Mouse (Mus musculus) gastrocnemius, adult 2 months (tissue): ENCODE measurements at regions not wholly inside any gene's neighbourhood (a gene's known extent, or its start where the extent isn't known, plus 50 kb on each side); places are given as distances from the start of the nearest gene placed in this dataset.
A peak's percentile ranks its signal among the peaks of the same experiment; 100 is the strongest.

ENCODE experiments used
- DNase-seq: peaks from one replicate; pipeline ENCODE4 v3.0.0; 2022
- H3K27ac ChIP-seq: fragments of 200-600 bp; 2 replicates; pipeline ENCODE4 v1.8.1; 2022; ENCODE audit warnings: mild to moderate bottlenecking
- H3K4me3 ChIP-seq: fragments of 200-600 bp; 2 replicates; pipeline ENCODE4 v1.8.1; 2022; ENCODE audit warnings: mild to moderate bottlenecking, moderate library complexity
- CTCF ChIP-seq: fragments of 200-600 bp; IDR thresholded peaks from 2 replicates; pipeline ENCODE4 v1.8.1; 2022; ENCODE audit warnings: antibody characterized with exemption, mild to moderate bottlenecking, moderate library complexity
- intact Hi-C: fragments of 180-260 bp; cut with DNase I; formaldehyde crosslinking; loops from one replicate; pipeline ENCODE4 v1.15.1; 2025

DNA sequence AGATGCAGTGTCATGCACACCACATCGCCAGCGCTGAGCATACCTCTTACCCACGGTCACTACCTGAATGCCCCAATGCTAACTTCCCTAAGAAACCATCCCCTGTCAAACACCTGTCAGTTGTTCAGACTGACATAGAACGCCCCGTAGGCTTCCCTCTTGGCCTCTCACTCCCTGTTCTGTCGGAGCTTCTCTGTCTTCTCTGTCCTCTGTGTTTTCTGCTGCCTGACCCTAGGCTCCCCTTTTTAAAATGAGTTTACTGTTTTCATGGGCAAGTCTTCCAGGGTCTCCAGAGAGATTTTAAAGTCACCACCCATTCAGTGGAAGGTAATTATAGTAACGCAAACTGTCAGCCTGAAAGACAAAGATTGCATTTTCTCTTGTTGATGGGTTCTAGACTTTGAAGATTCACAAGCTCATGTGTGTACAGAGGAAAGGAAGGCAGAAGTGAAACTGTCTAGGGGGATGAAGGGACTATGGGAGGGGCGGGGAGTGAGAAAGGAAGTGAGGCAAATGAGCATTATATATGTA, 99.1 kb upstream of the Klf13 start:
- no peak overlapping the region for H3K4me3 ChIP-seq

DNA sequence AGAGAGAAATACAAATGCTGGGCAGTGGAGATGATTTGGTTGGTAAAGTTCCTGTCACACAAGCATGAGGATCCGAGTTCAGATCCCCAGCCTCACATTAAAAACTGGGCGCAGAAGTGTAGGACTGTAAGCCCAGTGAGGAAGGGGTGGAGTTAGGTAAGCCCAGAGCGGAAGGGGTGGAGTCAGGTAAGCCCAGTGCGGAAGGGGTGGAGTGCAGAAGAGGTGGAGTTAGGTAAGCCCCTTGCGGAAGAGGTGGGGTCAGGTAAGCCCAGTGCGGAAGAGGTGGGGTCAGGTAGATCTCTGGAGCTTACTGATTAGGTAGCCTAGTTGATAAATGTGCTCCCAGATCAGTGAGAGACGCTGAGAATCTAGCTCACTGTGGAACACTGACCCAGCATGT, 97.4 kb upstream of the Klf13 start:
- H3K4me3 ChIP-seq = no peak overlapping the region
- H3K27ac ChIP-seq = no peak overlapping the region
- TF ChIP-seq CTCF = no peak
- no peak for DNase-seq
- intact Hi-C loops = no loop called here

More for the DNA sequence above, 99.1 kb upstream of the Klf13 start:
- H3K27ac ChIP-seq = no peak overlapping the region
- intact Hi-C loops = no loop called here
- no peak for TF ChIP-seq CTCF
- DNase-seq = no peak

DNA sequence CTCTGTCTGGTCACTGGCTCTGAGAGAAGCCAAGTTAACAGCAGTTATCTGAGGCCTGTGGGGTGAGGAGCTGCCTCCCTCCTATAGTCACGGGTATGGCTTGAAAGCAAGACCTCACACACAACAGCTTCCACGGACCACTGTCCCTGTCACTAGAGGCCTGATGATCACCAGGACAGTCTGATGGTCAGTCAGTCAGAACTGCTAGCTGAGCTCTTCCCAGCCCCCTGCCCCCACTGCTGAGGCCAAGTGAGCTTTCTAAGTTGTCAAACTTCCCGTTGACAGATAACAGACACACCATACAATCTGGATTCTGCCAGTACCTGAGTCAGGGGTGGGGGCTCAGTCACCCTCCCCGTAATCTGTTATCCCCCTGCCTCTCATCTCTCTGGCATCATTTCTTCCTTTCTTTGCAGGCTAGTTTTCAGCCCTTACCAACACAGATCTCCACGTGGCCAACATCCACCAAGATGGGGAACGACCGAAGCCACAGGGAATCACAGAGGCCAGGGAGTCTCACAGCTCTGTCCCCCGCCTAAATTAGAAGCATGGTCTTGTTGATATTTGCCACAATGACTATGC, 96.4 kb upstream of the Klf13 start:
- DNase-seq = no peak
- TF ChIP-seq CTCF = no peak
- no peak overlapping the region for H3K4me3 ChIP-seq
- intact Hi-C loops = no loop called here
- H3K27ac ChIP-seq = no peak overlapping the region

- no peak overlapping the region for H3K4me3 ChIP-seq
- TF ChIP-seq CTCF = no peak
- H3K27ac ChIP-seq = no peak overlapping the region
- intact Hi-C loops = no loop called here
- no peak for DNase-seq
Measured at GRCm38 (mm10) chr7:64034493-64034892, 95.8 kb upstream of the Klf13 start.

GRCm38 (mm10) chr7:64033388-64033787, 94.7 kb upstream of the Klf13 start:
- no peak overlapping the region for H3K4me3 ChIP-seq
- TF ChIP-seq CTCF = no peak
- H3K27ac ChIP-seq = peak overlapping the region; percentile 85
- no peak for DNase-seq
- intact Hi-C loops = no loop called here

GRCm38 (mm10) chr7:64032921-64033354, 94.2 kb upstream of the Klf13 start:
- no peak for TF ChIP-seq CTCF
- intact Hi-C loops = no loop called here
- Histone ChIP-seq H3K27ac (peak overlapping the region; percentile 85), H3K4me3 (peak overlapping the region; percentile 35)
- peak; percentile 60 for DNase-seq

- intact Hi-C loops = no loop called here
- H3K27ac ChIP-seq = no peak overlapping the region
- H3K4me3 ChIP-seq = no peak overlapping the region
Measured at GRCm38 (mm10) chr7:64030650-64031049, 91.9 kb upstream of the Klf13 start.

DNA sequence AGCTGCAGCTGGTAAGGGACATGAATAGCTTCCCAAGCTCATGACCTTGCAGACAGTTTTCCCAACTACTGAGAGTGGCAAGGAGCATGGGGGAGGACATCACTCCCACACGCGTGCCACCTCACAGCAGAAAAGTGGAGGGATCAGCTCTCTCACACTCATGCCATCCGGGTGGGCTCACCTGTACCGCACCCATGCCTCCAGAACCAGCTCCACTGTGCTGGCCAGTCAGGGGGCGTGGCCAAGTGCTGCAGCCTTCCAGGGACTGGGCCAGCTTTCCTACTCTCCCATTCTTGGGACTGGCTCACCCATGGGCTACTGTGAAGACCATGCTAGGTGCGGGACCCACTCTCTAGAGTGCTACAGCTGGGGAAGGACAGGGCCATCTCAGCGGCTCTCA, 88.4 kb upstream of the Klf13 start:
- intact Hi-C loops = no loop called here
- Histone ChIP-seq H3K4me3 (no peak overlapping the region), H3K27ac (no peak overlapping the region)
- no peak for DNase-seq
- no peak for TF ChIP-seq CTCF

More at GRCm38 (mm10) chr7:64030650-64031049, 91.9 kb upstream of the Klf13 start:
- no peak for DNase-seq
- TF ChIP-seq CTCF = no peak

GRCm38 (mm10) chr7:64025155-64025554, 86.4 kb upstream of the Klf13 start:
- no peak for DNase-seq
- Histone ChIP-seq H3K4me3 (no peak overlapping the region), H3K27ac (no peak overlapping the region)
- TF ChIP-seq CTCF = no peak
- intact Hi-C loops = no loop called here

- TF ChIP-seq CTCF = no peak
- H3K4me3 ChIP-seq = no peak overlapping the region
Measured at GRCm38 (mm10) chr7:64024253-64024652, 85.5 kb upstream of the Klf13 start.

DNA sequence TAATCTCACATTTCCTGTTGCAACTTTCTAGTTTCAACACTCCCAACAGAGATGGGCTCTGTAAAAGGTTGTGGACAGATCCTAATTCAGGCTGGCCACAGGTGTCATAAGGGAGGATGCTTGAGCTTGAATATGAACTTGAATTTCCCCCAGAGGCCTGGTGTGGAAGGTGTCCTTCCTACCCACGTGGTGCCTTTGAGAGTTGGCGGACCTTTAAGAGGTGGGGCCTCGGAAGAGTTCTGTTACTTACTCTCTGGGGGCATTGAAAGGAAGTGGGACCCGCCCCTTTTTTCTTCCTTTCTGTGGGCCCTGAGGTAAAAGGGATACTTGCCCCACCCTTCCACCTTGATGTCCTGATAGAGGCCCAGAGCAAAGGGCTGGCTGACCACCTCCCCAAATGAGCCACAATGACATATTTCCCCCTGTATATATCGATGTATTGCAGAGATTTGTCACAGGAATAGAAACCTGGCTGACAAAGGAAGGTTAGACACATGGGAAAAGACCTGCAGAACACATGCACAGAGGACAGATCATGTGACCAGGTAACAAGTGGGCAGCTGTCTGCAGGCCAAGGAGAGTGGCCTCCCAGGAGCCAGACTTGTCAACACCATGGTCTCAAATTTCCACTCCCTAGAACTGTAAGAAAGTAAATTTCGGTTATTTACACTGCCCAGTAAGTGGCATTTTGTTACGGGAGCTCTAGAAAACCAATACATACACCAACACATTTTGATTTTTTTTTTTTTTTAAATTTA, 84.2 kb upstream of the Klf13 start:
- TF ChIP-seq CTCF = no peak
- Histone ChIP-seq H3K4me3 (no peak overlapping the region), H3K27ac (no peak overlapping the region)
- intact Hi-C loops = no loop called here
- DNase-seq = peak; percentile 28

More at GRCm38 (mm10) chr7:64024253-64024652, 85.5 kb upstream of the Klf13 start:
- peak; percentile 50 for DNase-seq
- intact Hi-C loops = no loop called here
- H3K27ac ChIP-seq = no peak overlapping the region

GRCm38 (mm10) chr7:64021241-64022108, 82.8 kb upstream of the Klf13 start:
- intact Hi-C loops = no loop called here
- TF ChIP-seq CTCF = no peak
- DNase-seq = peak; percentile 53
- H3K27ac ChIP-seq = peak overlapping the region; percentile 16; the same call in 1 of the 2 replicates
- H3K4me3 ChIP-seq = no peak overlapping the region

GRCm38 (mm10) chr7:64018107-64018506, 79.4 kb upstream of the Klf13 start:
- intact Hi-C loops = no loop called here
- no peak overlapping the region for H3K4me3 ChIP-seq
- DNase-seq = no peak
- no peak overlapping the region for H3K27ac ChIP-seq
- TF ChIP-seq CTCF = no peak
